Mouse (Mus musculus) brain, embryonic 14.5 days (tissue): ENCODE data around the gene Wwc1.

ENCODE experiments used
- CTCF ChIP-seq: fragments of 200-500 bp; IDR thresholded peaks from 2 replicates; pipeline ENCODE4 v1.5.1; 2012; ENCODE audit warnings: inconsistent platforms, mild to moderate bottlenecking, moderate library complexity, borderline replicate concordance; ENCODE audit not compliant: insufficient read depth, insufficient read length; ENCODE audit errors: extremely low read depth
- POLR2A ChIP-seq: fragments of 200-500 bp; IDR thresholded peaks from 2 replicates; pipeline ENCODE4 v1.6.1; 2012; ENCODE audit warnings: mild to moderate bottlenecking, inconsistent platforms, borderline replicate concordance; ENCODE audit not compliant: poor library complexity, insufficient read depth, insufficient read length, severe bottlenecking; ENCODE audit errors: extremely low read depth

DNA sequence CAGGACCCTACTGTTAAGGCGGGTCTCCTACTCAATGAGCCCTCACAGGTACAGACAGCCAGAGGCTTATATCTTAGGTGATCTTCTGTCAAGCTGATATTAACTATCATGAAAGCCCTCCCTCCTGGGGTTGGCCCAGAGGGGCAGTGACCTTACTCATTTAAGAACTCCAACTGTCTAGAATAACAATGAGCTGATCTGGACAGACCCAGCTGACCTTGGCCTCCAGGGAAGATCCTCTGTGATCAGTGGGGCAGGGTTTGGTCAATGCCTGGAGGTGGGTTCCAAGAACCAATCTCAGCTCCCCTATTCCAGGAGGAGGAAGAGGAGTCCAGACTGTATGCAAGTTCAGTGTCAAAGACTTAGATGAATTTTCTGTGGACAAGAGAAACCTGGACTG is 45.2 kb downstream of the Wwc1 start:
- no peak for TF ChIP-seq POLR2A
- TF ChIP-seq CTCF, result no peak
